Mouse (Mus musculus): ENCODE data around the gene Ciz1. TPM values are rescaled to one million over a fixed set of nuclear protein-coding genes. Genes with fewer than 3 reads are reported as not detected.

Ciz1 gene
- polyA plus RNA-seq, 1 experiment = 164 TPM

GRCm38 (mm10) chr2:32319586-32320580 is 32.2 kb upstream of the Ciz1 start:
- no peak for DNase-seq (ENCODE audit: extremely low spot score in 1 of 2, low spot score in 1 of 2)

GRCm38 (mm10) chr2:32320721-32321120 is 31.4 kb upstream of the Ciz1 start:
- DNase-seq (ENCODE audit: extremely low spot score in 1 of 2, low spot score in 1 of 2) = no peak

- no peak for DNase-seq (ENCODE audit: extremely low spot score in 1 of 2, low spot score in 1 of 2)
Measured at GRCm38 (mm10) chr2:32321591-32322298, 30.4 kb upstream of the Ciz1 start.

GRCm38 (mm10) chr2:32322754-32323741 is 29.1 kb upstream of the Ciz1 start:
- no peak for DNase-seq (ENCODE audit: extremely low spot score in 1 of 2, low spot score in 1 of 2)

- no peak for DNase-seq (ENCODE audit: extremely low spot score in 1 of 2, low spot score in 1 of 2)
Measured at GRCm38 (mm10) chr2:32324322-32324721, 27.8 kb upstream of the Ciz1 start.

DNA sequence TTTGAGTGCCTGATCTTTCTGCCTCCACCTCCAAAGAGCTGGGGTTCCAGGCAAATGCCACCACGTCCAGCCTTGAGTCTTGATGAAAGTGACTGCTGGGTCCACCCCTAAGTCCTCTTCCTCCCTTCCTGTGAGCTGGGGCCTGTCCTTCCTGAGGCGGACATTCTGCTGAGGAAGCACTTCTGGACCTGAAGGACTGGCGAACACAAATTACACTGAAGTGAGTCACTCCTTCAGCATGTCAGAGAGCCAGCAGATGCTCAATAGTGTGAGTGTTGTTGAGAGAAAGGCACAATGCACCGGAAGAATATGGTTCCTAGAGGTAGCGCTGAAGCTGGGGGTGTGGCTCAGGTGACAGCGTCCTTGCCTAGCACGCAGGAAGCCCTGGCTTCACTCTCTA is 26.8 kb upstream of the Ciz1 start:
- no peak for DNase-seq (ENCODE audit: extremely low spot score in 1 of 2, low spot score in 1 of 2)

- no peak for DNase-seq (ENCODE audit: extremely low spot score in 1 of 2, low spot score in 1 of 2)
Measured at GRCm38 (mm10) chr2:32327200-32327599, 24.9 kb upstream of the Ciz1 start.

- DNase-seq (ENCODE audit: extremely low spot score in 1 of 2, low spot score in 1 of 2) = no peak
Measured at GRCm38 (mm10) chr2:32328911-32329460, 23.1 kb upstream of the Ciz1 start.

DNA sequence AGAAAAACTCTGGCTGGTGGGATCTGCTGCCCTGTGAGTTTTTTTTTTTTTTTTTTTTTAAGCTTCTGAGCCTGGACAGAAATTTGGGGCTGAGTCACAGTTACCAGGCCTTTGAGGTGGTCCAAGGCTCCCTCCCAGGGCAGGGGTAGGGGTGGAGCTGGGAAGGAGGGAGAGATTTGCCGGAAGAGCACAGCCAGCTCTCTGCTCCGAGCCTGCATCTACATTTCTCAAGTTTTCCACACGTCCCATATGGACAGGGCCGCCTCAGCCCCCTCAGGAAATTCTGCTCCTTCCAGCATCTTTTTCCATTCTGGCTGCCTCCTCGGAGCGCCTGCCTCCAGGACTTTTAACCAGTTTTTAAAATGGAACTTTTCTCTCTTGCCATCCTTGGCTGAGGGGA is 22.6 kb upstream of the Ciz1 start:
- DNase-seq (ENCODE audit: extremely low spot score in 1 of 2, low spot score in 1 of 2) = no peak

GRCm38 (mm10) chr2:32332159-32332558 is 20.0 kb upstream of the Ciz1 start:
- no peak for DNase-seq (ENCODE audit: extremely low spot score in 1 of 2, low spot score in 1 of 2)

GRCm38 (mm10) chr2:32335888-32336287 is 16.2 kb upstream of the Ciz1 start:
- DNase-seq (ENCODE audit: extremely low spot score in 1 of 2, low spot score in 1 of 2) = no peak

DNA sequence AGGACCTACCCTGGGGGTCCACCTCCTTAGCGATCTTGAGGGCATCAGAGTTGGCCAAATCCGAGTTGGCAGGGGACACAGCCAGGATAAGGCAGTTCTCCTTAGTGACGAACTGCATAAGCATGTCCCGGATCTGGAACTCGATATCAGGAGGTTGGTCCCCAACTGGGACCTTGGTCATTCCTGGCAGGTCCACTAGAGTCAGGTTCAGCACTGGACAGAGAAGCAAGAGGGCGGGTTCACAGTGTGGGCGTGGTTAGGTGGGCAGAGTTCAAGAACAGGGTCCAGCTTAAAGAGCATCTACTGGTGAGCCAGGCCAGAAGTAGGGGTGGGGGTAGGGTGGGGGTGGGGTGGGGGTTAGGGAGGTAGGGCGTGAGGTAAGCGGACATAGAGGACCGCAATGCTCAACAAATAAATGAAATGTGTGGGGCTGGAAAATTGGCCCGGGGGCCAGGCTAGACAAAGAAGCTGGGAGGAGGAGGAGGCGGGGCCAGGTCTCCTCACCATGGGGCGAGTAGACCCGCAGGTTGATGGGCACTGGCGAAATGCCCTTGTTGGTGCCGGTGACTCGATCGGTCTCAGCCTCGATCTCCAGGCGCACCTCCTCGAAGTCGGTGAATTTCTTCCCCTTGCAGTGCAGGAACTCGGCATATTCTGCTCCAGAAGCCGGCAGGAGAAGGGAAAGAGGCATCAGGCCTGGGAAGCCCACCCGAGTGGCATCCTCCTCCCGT is 12.1 kb upstream of the Ciz1 start:
- no peak for DNase-seq (ENCODE audit: extremely low spot score in 1 of 2, low spot score in 1 of 2)

- DNase-seq (ENCODE audit: extremely low spot score in 1 of 2, low spot score in 1 of 2) = peak in 1 of 2 experiments; percentile 60
Measured at GRCm38 (mm10) chr2:32340836-32341633, 11.1 kb upstream of the Ciz1 start.

GRCm38 (mm10) chr2:32341634-32341939 is 10.5 kb upstream of the Ciz1 start:
- no peak for DNase-seq (ENCODE audit: extremely low spot score in 1 of 2, low spot score in 1 of 2)

- DNase-seq (ENCODE audit: extremely low spot score in 1 of 2, low spot score in 1 of 2) = no peak
Measured at GRCm38 (mm10) chr2:32342039-32342438, 10.1 kb upstream of the Ciz1 start.

- DNase-seq (ENCODE audit: extremely low spot score in 1 of 2, low spot score in 1 of 2) = peak; percentile 81 to 83
Measured at GRCm38 (mm10) chr2:32342539-32343350, 9.4 kb upstream of the Ciz1 start.

DNA sequence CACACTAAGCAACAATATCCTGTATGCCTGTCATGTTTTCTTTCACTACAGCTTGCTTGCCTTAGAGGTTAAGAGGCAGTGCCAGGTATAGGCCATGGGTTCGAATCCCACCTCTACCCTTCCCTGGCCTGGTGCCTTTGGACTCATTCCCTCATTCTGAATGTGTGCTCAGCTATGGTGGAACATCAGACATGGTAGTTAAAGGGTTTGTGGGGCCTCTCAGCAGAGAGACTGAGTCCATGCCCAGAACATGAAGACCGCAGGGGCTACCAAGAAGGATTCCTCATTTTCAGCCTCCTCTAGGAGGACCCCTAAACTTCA is 8.8 kb upstream of the Ciz1 start:
- DNase-seq (ENCODE audit: extremely low spot score in 1 of 2, low spot score in 1 of 2) = no peak

DNA sequence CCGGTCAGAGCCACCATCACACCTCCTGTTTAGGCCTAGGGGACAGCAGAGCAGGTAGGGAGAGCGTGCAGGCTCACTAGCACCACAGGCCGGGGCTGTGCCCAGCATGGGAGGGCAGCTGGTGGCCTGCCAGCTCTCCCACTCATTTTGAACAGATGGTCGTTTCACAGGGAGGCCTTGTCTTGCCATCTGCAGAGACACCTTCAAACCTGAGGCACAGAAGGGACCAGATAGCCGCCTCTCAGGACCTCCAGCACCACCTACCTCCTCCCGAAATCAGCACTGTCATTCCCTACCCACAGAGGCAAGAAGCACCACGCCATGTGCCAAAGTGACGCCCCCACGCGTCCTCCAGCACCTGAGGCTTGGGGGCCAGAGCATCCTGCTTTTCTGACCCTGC is 8.1 kb upstream of the Ciz1 start:
- peak in 1 of 2 experiments; percentile 75 for DNase-seq (ENCODE audit: extremely low spot score in 1 of 2, low spot score in 1 of 2)
